Mouse (Mus musculus) adipocyte (in vitro differentiated cells): ENCODE data around the gene Poc1b.

Source experiments
- DNase-seq: peaks from one replicate; pipeline ENCODE4 v3.0.0-alpha.2; 2016; ENCODE audit warnings: low spot score

Gene Poc1b

GRCm38 (mm10) chr10:99115471-99116236 is 8.8 kb downstream of the Poc1b start:
- DNase-seq, result no peak

DNA sequence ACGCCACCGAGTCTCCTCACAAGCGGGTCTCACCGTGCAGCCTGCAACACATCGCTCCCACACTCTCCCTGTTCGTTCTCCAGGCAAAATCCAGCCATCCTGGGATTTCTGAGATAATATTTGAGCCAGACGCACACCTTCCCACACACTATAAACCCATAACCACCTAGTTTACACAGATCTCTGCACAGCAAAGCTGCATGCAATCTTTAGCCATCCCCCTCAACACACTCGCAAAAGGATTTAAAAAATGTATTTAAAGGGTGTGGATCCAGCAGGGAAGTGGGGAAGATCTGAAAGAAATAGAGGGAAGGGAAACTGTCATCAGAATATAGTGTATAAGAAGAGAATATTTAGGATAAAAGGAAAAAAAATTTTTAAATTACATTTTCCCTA is 9.4 kb downstream of the Poc1b start:
- DNase-seq, result no peak

DNA sequence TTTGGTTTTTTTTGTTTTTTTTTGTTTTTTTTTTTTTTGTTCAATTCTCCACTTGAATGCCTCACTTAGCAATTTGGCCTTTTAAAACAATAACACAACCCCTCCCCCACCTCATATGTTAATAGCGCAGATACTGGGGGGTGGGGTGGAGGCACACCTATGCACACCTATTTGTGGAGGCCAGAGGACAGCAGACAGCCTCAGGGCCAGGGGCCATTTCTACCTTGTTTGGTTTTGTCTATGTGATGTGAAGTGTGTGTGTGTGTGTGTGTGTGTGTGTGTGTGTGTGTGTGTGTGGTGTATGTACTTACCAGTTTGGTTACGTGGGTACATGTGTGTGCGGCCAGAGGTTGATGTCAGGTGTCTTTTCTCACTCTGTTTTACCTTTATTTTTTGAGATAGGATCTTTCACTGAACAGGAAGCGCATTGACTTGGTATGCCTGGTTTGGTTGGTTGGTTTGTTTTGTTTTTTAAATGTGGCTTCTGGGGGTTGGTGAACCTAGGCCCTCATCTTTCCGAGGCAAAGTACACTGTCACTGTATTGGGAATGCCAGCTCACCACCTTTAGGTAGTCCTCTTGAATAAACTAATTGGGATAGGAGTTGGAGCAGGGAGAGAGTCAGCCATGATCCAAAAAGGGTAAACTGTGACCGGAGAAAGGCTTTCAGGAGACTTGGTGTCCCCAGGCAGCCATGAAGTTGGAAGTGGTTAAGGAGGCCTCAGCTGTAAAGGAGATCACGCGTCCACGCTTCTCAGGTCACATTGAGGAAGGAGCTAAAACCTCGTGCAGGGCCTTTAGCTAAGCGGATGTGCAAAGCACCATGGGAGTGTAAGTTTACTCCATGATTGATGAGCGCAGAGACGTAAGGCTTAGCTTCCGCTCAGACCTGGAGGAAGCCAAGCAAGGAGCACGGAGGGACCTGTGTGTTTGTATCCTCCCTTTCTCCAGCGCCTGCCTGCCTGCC is 10.1 kb downstream of the Poc1b start:
- DNase-seq, result no peak

DNA sequence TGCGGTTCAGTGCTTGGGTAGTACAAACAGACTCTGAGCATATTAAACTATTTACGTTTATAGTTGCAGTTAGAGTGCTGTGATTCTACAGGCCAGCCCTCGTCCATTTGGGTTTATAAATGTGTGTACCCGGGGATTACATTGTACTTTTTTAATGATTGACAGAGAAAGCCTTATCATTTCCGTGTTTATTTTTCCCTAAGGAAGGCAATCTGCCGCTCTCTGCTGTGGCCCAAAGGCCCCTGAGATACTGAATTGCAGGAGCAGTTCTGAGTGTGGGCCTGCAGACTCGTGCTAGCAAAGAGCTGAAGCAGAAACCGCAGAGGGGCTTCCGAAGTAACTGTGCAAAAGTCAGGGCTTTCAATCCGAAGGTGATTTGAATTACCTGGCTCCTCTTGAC is 11.0 kb downstream of the Poc1b start:
- no peak for DNase-seq

DNA sequence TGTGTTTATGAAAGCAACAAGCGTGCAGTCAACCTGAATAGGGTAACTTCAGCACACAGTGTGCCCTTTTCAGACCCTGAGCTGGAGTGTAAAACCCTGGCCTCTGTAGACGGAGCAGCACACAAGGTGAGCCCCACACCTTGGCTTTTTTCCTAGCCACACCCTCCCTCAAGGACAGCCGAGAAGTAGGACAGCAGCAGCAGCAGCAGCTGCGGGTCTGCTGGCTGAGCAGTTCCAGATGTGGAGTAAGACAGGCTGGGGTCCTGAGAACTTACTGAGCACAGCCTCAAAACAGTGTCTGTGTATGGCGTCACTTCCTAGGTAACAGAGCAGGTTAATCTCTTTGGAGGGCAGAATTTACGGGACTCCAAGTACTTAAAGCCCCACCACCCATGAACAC is 11.9 kb downstream of the Poc1b start:
- no peak for DNase-seq

DNA sequence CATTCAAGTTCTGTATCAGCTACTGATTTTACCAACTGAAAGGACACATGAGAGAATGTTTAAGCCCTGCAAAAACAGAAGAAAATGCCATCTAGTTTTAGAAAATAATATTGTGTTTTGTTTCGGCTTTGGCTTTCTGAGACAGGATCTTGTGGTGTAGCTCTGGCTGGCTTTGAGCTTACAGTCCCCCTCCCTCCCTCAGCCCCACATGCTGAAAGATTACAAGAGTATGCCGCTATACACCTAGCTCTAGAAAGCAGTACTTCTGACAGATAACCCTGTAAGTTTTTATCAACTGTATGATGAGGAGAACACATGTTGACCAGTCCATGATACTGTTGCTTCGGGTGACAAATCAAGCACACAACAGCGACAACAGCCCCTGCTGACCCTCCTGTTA is 12.6 kb downstream of the Poc1b start:
- no peak for DNase-seq

DNA sequence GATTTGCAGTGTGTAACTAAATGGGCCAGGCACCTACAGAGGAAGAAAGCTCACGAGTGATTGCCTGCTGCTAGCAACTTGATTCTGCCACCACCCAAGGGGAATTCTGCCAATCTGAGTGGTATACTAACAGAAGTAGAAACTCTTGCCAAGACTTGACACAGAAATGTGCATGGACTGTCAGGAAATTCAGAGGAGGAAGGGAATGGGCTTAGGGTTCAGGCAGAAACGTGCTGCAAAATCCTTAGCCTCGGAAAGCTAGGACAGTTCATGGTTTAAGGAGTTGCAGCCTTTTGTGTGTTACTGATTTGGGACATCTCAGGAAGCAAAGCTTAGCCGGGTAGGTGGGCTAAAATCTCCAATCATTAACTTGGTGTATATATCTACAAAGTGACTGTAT is 19.4 kb downstream of the Poc1b start, which contains the start of gene Phxr2:
Gene Phxr2, minus strand, starts transcription at position 101 of the 400 bp plus-strand sequence.
- peak; percentile 44 for DNase-seq

- DNase-seq, result no peak
These were observed 20.1 kb downstream of the Poc1b start for GRCm38 (mm10) chr10:99126954-99127353.

DNA sequence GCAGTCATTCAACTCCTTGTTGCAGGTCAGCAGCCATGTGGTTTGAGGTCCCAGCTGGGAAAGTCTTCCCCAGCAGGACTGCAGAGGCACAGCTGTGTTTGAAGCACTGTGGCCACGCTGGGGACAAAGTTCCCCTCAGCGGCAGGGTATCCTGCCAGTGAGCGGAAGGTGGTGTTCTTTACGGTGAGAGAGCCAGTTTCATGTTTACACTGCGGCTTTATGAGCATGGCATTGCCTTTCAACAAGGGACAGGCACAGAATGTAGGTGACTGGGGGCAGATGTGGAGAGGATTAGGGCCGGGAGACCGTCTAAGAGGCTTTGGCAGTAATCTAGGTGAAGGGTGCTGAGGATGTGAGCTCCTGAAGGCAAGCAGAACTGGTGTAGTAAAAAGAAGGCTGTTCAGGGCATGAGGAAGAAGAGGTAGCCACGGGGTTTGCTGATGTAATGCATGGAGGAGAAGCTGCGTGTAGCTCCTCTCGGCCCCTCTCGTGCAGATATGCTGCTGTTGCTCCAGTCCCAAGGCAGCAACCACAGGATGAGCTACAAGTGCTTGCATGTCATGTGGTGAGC is 20.9 kb downstream of the Poc1b start:
- DNase-seq, result no peak

- DNase-seq, result no peak
These were observed 23.8 kb downstream of the Poc1b start for GRCm38 (mm10) chr10:99130611-99131010.

- DNase-seq, result no peak
These were observed 24.5 kb downstream of the Poc1b start for GRCm38 (mm10) chr10:99131298-99131697.

- no peak for DNase-seq
These were observed 25.4 kb downstream of the Poc1b start for GRCm38 (mm10) chr10:99132189-99132588.

DNA sequence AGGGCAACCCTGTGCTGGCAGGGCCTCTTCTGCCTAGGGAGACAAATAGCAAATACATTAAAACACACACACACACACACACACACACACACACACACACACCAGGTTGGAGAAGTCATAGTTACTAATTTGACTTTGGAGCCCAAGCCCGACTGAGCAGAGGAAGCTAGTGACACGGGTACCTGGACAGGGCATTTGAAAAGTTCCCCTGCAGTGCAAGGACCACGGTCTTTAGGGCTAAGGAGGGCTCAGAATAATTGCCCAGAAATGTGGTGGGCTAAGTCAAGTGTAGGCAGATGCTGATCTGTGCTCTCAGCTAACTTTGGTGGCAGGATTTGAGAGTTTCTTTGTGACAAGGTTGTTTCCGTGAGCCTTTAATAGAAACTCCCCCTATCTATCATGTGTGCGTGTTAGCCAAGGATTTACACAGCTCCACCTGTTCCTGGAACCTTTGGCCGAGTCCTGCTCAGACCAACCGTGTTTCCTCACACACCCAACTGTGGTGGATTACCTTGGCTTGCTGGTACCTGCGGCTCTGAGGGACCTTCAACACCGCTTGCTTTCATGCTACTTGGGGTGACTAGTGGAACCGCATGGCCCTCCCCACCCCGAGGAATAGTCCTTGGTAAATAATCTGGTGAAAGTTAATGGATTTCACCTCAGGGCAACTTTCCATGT is 25.9 kb downstream of the Poc1b start:
- no peak for DNase-seq

DNA sequence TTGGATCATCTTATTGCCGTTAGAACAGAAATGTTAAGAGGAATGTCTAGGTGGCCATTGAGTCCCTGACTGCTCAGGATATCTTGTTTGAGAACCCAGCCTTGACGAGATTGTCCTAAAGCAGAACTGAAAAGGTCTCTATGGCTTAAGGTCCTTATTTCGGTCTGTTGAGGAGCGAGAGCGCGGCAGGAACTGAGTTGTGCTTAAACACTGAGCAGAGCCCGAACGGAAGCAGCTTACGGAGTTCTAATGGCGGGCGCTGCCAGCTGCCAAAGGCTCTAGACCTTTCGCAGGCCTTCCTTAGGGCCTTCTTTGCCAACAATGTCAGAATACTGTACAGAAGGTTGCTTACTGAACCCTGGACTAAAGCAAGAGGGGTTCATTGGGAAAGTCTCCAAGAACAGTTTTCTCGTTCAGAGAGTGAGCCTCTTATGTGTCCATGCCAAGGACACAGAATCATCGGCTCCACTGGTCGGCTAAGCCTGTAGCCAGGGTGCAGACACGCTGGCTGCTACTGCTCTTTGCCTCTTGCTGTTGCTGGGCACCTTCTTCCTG is 26.6 kb downstream of the Poc1b start:
- no peak for DNase-seq

DNA sequence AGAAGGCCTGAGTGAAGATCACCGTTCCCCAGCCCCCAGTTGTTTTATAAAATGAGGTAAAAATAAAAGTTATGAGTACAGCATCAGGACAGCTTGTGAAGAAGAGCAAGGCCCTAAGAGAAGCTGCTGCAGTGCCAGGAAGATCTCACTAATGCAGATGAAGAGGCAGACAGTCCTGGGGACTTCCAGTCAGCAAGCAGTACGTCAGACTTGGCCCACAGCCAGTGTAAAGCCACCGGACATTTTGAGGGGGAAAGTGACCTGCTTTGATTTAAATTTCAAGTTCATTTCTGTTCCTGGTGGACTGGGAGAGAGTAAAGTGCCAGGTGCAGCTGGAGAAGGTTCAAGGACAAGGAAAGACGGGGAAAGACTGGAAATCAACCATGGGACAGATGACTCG is 29.5 kb downstream of the Poc1b start:
- no peak for DNase-seq

DNA sequence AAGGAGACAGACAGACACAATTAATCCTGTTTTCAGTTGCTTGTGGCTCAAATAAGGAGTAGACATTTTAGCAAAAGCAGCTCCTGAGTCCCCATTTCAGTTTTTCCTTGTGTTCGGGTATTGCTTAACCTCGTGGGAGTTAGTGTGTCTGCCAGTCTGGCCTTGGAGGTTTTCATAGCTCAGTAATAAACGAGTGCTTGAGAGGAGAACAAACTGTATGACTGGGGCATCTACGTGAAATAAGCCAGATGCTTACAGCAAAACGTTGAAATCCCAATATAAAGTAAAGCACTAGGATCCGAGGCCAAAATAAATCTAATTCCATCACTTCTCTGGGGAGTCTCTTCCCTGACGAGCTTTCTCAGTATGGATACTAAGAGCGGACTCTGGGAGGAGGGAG is 38.8 kb downstream of the Poc1b start:
- no peak for DNase-seq

DNA sequence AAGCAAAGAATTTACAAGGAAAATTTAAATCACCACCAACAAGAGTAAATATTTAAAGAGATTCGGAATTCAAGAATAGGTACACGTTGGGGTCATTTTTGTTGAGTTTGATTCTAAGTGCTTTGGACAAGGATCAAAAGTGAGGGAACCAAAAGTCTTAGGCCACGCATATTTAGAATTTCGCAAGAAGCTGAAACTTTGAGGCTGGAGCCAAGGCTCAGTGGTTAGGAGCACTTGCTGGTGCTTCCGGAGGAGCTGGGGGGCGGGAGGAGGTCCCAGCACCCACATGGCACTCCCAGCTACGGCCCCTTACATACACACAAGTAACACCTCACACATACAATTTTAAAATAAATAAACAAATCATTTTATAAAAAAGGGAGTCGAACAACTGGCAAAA is 39.8 kb downstream of the Poc1b start:
- no peak for DNase-seq

DNA sequence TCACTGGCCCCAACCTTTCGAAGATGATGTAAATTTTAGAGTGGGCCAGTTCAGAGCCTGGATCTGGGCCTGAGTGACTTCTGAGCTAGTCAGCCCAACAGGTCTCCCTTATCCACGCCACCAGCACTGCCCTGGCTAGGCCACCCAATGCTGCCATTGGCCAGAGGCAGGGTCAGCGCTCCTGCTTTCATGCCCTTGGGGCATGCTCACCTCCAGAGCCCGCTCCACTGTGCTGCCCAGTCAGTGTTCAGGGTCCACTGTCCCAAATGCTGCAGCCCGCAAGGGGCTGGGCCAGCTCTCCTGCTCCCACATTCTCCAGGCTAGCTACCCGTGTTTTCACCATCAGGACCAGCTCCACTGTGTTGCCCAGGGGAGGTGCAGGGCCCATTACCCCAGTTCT is 43.2 kb downstream of the Poc1b start:
- no peak for DNase-seq

DNA sequence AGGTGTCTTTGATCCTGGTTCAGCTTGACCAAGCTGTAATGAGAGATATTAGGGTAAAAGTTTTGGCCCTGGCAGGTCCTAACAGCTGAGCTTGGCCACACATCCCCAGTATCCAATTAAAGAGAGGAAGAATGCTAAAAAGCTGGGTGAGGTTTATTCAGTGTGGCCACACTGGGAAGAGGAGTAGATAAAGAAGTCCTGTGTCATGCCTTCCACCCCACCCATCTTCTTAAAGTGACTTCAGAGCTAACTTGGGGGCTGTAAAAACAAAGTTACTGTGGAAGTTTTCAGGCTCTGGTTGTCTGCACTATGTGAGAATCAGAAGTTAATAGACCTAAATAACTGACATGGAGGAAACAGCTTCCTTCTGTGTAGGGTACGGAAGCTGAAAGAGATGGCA is 44.7 kb downstream of the Poc1b start:
- no peak for DNase-seq

GRCm38 (mm10) chr10:99152063-99152462 is 45.2 kb downstream of the Poc1b start:
- DNase-seq, result peak; percentile 41

GRCm38 (mm10) chr10:99154635-99155034 is 47.8 kb downstream of the Poc1b start:
- no peak for DNase-seq

DNA sequence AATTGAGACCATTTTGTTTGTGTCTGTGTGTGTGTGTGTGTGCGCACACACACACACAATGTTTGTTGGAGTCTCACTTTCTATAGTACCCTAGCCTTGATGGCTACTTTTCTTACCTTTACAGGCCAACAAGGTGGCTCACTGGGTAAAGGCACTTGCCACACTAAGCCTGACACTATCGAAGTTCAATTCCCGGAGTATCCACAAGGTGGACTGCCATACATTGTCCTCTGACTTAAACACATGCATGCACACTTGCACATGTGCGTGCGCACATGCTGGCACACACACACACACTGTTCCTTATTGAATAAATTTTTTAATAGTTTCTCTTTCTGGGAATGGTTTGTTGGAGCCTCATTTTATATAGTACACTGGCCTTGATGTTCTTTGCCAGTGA is 50.0 kb downstream of the Poc1b start:
- no peak for DNase-seq
